Mouse (Mus musculus) liver, postnatal 0 days (tissue): ENCODE data around the gene Tmem40.

Source experiments
- CTCF ChIP-seq: sonication (generic); IDR thresholded peaks from 2 replicates; pipeline ENCODE4 v1.5.1; 2016; ENCODE audit warnings: antibody characterized with exemption, low read depth
- EP300 ChIP-seq: IDR thresholded peaks from 2 replicates; pipeline ENCODE4 v1.6.1; 2016; ENCODE audit warnings: antibody characterized with exemption, low read depth, mild to moderate bottlenecking

DNA sequence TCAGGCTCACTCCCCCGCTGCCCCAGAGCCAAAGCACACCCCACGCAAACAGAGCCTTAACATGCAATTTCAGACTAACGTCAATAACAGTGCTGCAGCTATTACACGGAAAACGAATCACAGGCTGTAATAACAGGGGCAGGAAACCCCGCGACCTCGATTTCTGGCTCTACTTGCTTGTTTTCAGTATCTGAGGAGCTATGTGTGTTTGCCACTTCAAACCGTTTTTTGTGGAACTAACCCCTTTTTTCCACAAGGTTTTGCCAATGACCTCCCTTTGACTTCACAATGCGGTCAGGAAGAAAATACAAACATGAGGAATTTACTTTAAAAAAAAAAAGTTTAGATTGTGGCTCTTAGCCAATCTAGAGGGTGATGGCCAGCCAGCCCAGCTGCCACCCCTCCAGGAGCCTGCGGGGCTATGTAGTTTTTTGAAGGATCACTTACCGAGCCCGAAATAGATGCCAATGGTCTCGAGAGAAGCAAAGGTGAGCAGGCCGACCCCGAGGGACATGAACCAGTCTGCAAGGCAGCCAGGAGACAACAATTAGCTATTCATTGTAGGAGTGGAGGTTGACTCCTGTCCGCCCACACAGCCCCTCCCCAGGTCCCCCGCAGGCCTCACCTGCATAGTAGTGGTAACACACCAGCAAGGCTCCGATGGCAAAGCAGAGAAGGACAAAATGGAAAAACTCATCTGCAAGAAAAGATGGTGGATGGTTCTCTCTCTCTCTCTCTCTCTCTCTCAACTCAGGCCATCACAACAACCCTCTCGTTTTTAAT is 31.5 kb downstream of the Tmem40 start:
- TF ChIP-seq CTCF, result no peak
- TF ChIP-seq EP300, result no peak
